Mouse (Mus musculus): ENCODE data around the gene Syt3. TPM values are rescaled to one million over a fixed set of nuclear protein-coding genes. Genes with fewer than 3 reads are reported as not detected.

Gene Syt3
- polyA plus RNA-seq, 1 experiment from 2014 or later: 1.6 TPM

- peaks cover 62% of the 10 kb centered on the region for H3K27me3 ChIP-seq (replicated peaks; ENCODE audit: control insufficient read depth, insufficient read depth, low read length)
- ATAC-seq (replicated peaks; ENCODE audit: low FRiP score, low TSS enrichment, low read depth): no peak
- H3K4me1 ChIP-seq (replicated peaks; ENCODE audit: control insufficient read depth, insufficient read depth, low read length): 0 out of 2 replicates have a peak, but pooled peaks cover 4% of the 10 kb centered on the region
- H3K9me3 ChIP-seq (ENCODE audit: control insufficient read depth, low read length): no peaks in the 10 kb centered on the region
- no peak overlapping the region for H3K27ac ChIP-seq (ENCODE audit: low read depth)
- no peaks in the 10 kb centered on the region for H3K36me3 ChIP-seq (ENCODE audit: control insufficient read depth, insufficient read depth, low read length)
- peak overlapping the region; percentile 43 for H3K4me3 ChIP-seq (ENCODE audit: low read depth, low read length)
- no peak for DNase-seq (ENCODE audit: low spot score)
- H3K4me2 ChIP-seq (ENCODE audit: low read length): peak overlapping the region; percentile 64
- H3K9ac ChIP-seq (ENCODE audit: low read length): no peak overlapping the region
- WGBS: 2% methylated on average over 29 of the region's 32 CpGs
Observed at GRCm38 (mm10) chr7:44429534-44430488, 45.9 kb downstream of the Syt3 start.

- 0 out of 2 replicates have a peak, but pooled peaks cover 4% of the 10 kb centered on the region for H3K4me1 ChIP-seq (replicated peaks; ENCODE audit: control insufficient read depth, insufficient read depth, low read length)
- H3K9ac ChIP-seq (ENCODE audit: low read length): no peak overlapping the region
- H3K27ac ChIP-seq (ENCODE audit: low read depth): no peak overlapping the region
- H3K4me3 ChIP-seq (ENCODE audit: low read depth, low read length): no peak overlapping the region
- ATAC-seq (replicated peaks; ENCODE audit: low FRiP score, low TSS enrichment, low read depth) (no peak), DNase-seq (ENCODE audit: low spot score) (no peak)
- no peak overlapping the region for H3K4me2 ChIP-seq (ENCODE audit: low read length)
- no peaks in the 10 kb centered on the region for H3K36me3 ChIP-seq (ENCODE audit: control insufficient read depth, insufficient read depth, low read length)
- peaks cover 54% of the 10 kb centered on the region for H3K27me3 ChIP-seq (replicated peaks; ENCODE audit: control insufficient read depth, insufficient read depth, low read length)
- no peaks in the 10 kb centered on the region for H3K9me3 ChIP-seq (ENCODE audit: control insufficient read depth, low read length)
- 77% methylated on average over 6 of the region's 6 CpGs for WGBS
Observed at GRCm38 (mm10) chr7:44432550-44432949, 48.6 kb downstream of the Syt3 start.

GRCm38 (mm10) chr7:44433371-44433770 lies 49.5 kb downstream of the Syt3 start:
- peaks cover 46% of the 10 kb centered on the region for H3K27me3 ChIP-seq (replicated peaks; ENCODE audit: control insufficient read depth, insufficient read depth, low read length)
- no peaks in the 10 kb centered on the region for H3K36me3 ChIP-seq (ENCODE audit: control insufficient read depth, insufficient read depth, low read length)
- H3K4me1 ChIP-seq (replicated peaks; ENCODE audit: control insufficient read depth, insufficient read depth, low read length): 0 out of 2 replicates have a peak, but pooled peaks cover 4% of the 10 kb centered on the region
- WGBS: 3% methylated on average over 7 of the region's 7 CpGs
- DNase-seq (ENCODE audit: low spot score) (no peak), ATAC-seq (replicated peaks; ENCODE audit: low FRiP score, low TSS enrichment, low read depth) (peak; percentile 34; the same call in 1 of the 2 replicates)
- no peak overlapping the region for H3K9ac ChIP-seq (ENCODE audit: low read length)
- H3K4me2 ChIP-seq (ENCODE audit: low read length): no peak overlapping the region
- H3K9me3 ChIP-seq (ENCODE audit: control insufficient read depth, low read length): no peaks in the 10 kb centered on the region
- H3K4me3 ChIP-seq (ENCODE audit: low read depth, low read length): no peak overlapping the region
- no peak overlapping the region for H3K27ac ChIP-seq (ENCODE audit: low read depth)

GRCm38 (mm10) chr7:44434089-44434488 lies 50.2 kb downstream of the Syt3 start:
- Histone ChIP-seq H3K9me3 (ENCODE audit: control insufficient read depth, low read length) (no peaks in the 10 kb centered on the region), H3K27ac (ENCODE audit: low read depth) (no peak overlapping the region), H3K4me2 (ENCODE audit: low read length) (no peak overlapping the region), H3K36me3 (ENCODE audit: control insufficient read depth, insufficient read depth, low read length) (no peaks in the 10 kb centered on the region), H3K4me1 (replicated peaks; ENCODE audit: control insufficient read depth, insufficient read depth, low read length) (0 out of 2 replicates have a peak, but pooled peaks cover 2% of the 10 kb centered on the region), H3K27me3 (replicated peaks; ENCODE audit: control insufficient read depth, insufficient read depth, low read length) (peaks cover 43% of the 10 kb centered on the region), H3K9ac (ENCODE audit: low read length) (no peak overlapping the region), H3K4me3 (ENCODE audit: low read depth, low read length) (no peak overlapping the region)
- WGBS: 70% methylated on average over 9 of the region's 9 CpGs
- no peak for DNase-seq (ENCODE audit: low spot score)
- no peak for ATAC-seq (replicated peaks; ENCODE audit: low FRiP score, low TSS enrichment, low read depth)

GRCm38 (mm10) chr7:44435796-44436195 lies 51.9 kb downstream of the Syt3 start:
- Histone ChIP-seq H3K4me3 (ENCODE audit: low read depth, low read length) (no peak overlapping the region), H3K4me1 (replicated peaks; ENCODE audit: control insufficient read depth, insufficient read depth, low read length) (no peaks in the 10 kb centered on the region), H3K27ac (ENCODE audit: low read depth) (no peak overlapping the region), H3K36me3 (ENCODE audit: control insufficient read depth, insufficient read depth, low read length) (no peaks in the 10 kb centered on the region), H3K9me3 (ENCODE audit: control insufficient read depth, low read length) (no peaks in the 10 kb centered on the region), H3K4me2 (ENCODE audit: low read length) (no peak overlapping the region), H3K9ac (ENCODE audit: low read length) (no peak overlapping the region), H3K27me3 (replicated peaks; ENCODE audit: control insufficient read depth, insufficient read depth, low read length) (peaks cover 43% of the 10 kb centered on the region)
- WGBS: 70% methylated on average over 5 of the region's 5 CpGs
- DNase-seq (ENCODE audit: low spot score): no peak
- no peak for ATAC-seq (replicated peaks; ENCODE audit: low FRiP score, low TSS enrichment, low read depth)

GRCm38 (mm10) chr7:44436267-44436666 lies 52.4 kb downstream of the Syt3 start:
- Histone ChIP-seq H3K27ac (ENCODE audit: low read depth) (no peak overlapping the region), H3K4me3 (ENCODE audit: low read depth, low read length) (no peak overlapping the region), H3K9me3 (ENCODE audit: control insufficient read depth, low read length) (no peaks in the 10 kb centered on the region), H3K4me1 (replicated peaks; ENCODE audit: control insufficient read depth, insufficient read depth, low read length) (no peaks in the 10 kb centered on the region), H3K4me2 (ENCODE audit: low read length) (no peak overlapping the region), H3K36me3 (ENCODE audit: control insufficient read depth, insufficient read depth, low read length) (no peaks in the 10 kb centered on the region), H3K27me3 (replicated peaks; ENCODE audit: control insufficient read depth, insufficient read depth, low read length) (peaks cover 43% of the 10 kb centered on the region), H3K9ac (ENCODE audit: low read length) (no peak overlapping the region)
- WGBS: 28% methylated on average over 1 of the region's 1 CpGs
- DNase-seq (ENCODE audit: low spot score): no peak
- no peak for ATAC-seq (replicated peaks; ENCODE audit: low FRiP score, low TSS enrichment, low read depth)

- DNase-seq (ENCODE audit: low spot score) (no peak), ATAC-seq (replicated peaks; ENCODE audit: low FRiP score, low TSS enrichment, low read depth) (no peak)
- Histone ChIP-seq H3K36me3 (ENCODE audit: control insufficient read depth, insufficient read depth, low read length) (no peaks in the 10 kb centered on the region), H3K4me1 (replicated peaks; ENCODE audit: control insufficient read depth, insufficient read depth, low read length) (no peaks in the 10 kb centered on the region), H3K27me3 (replicated peaks; ENCODE audit: control insufficient read depth, insufficient read depth, low read length) (peaks cover 43% of the 10 kb centered on the region), H3K4me3 (ENCODE audit: low read depth, low read length) (no peak overlapping the region), H3K4me2 (ENCODE audit: low read length) (no peak overlapping the region), H3K9me3 (ENCODE audit: control insufficient read depth, low read length) (no peaks in the 10 kb centered on the region), H3K9ac (ENCODE audit: low read length) (no peak overlapping the region), H3K27ac (ENCODE audit: low read depth) (no peak overlapping the region)
- 68% methylated on average over 1 of the region's 1 CpGs for WGBS
Observed at GRCm38 (mm10) chr7:44437188-44437587, 53.3 kb downstream of the Syt3 start.

GRCm38 (mm10) chr7:44437933-44438332 lies 54.0 kb downstream of the Syt3 start:
- H3K9ac ChIP-seq (ENCODE audit: low read length): no peak overlapping the region
- ATAC-seq (replicated peaks; ENCODE audit: low FRiP score, low TSS enrichment, low read depth) (no peak), DNase-seq (ENCODE audit: low spot score) (no peak)
- H3K4me3 ChIP-seq (ENCODE audit: low read depth, low read length): no peak overlapping the region
- no peaks in the 10 kb centered on the region for H3K36me3 ChIP-seq (ENCODE audit: control insufficient read depth, insufficient read depth, low read length)
- H3K4me2 ChIP-seq (ENCODE audit: low read length): no peak overlapping the region
- H3K4me1 ChIP-seq (replicated peaks; ENCODE audit: control insufficient read depth, insufficient read depth, low read length): no peaks in the 10 kb centered on the region
- H3K27ac ChIP-seq (ENCODE audit: low read depth): no peak overlapping the region
- 72% methylated on average over 8 of the region's 8 CpGs for whole genome bisulfite sequencing
- H3K27me3 ChIP-seq (replicated peaks; ENCODE audit: control insufficient read depth, insufficient read depth, low read length): peaks cover 46% of the 10 kb centered on the region
- no peaks in the 10 kb centered on the region for H3K9me3 ChIP-seq (ENCODE audit: control insufficient read depth, low read length)

Data from intestine, embryonic 14.5 days (tissue).